In genomic region chr16:64851085-64851562, GRCm38 (mm10) we compare ENCODE assay signal across 8 mouse cellular contexts. TPM values are rescaled to one million over a fixed set of nuclear protein-coding genes. Genes with fewer than 3 reads are reported as not detected.
DNase-seq lines count a peak whose midpoint lies in the region; ATAC-seq and TF ChIP-seq lines count a peak whose summit lies in the region.

No protein-coding gene starts in this region.

- ATAC-seq in heart, embryonic 12.5 days (ENCODE audit: insufficient number of reproducible peaks, low FRiP score): peak; percentile 36
- no peak; the same call in 1 of the 2 replicates for ATAC-seq in forebrain, embryonic 11.5 days (replicated peaks; ENCODE audit: low FRiP score)
- ATAC-seq in liver, embryonic 11.5 days (replicated peaks; ENCODE audit: low FRiP score): peak; percentile 32
- peak; percentile 20; the same call in 1 of the 2 replicates for ATAC-seq in stomach, embryonic 15.5 days (ENCODE audit: insufficient read depth, low FRiP score, low read depth)

- peaks cover 13% of the 10 kb centered on the region; the same call in 1 of the 2 replicates for H3K4me1 ChIP-seq in heart, embryonic 12.5 days (replicated peaks)
- no peaks in the 10 kb centered on the region for H3K4me1 ChIP-seq in ES-E14 (ENCODE audit: control insufficient read depth in 2 of 2, insufficient read depth in 2 of 2, low read length in 2 of 2, poor library complexity in 1 of 2)
- H3K4me1 ChIP-seq in forebrain, embryonic 11.5 days (replicated peaks; ENCODE audit: control insufficient read depth, insufficient read depth, low read length): no peaks in the 10 kb centered on the region
- peaks cover 7% of the 10 kb centered on the region for H3K4me1 ChIP-seq in liver, embryonic 11.5 days (replicated peaks; ENCODE audit: control insufficient read depth, insufficient read depth, low read length)
- H3K4me1 ChIP-seq in stomach, embryonic 15.5 days: 0 out of 2 replicates have a peak, but pooled peaks cover 4% of the 10 kb centered on the region

- peak overlapping the region; percentile 84 for H3K4me3 ChIP-seq in heart, embryonic 12.5 days
- peak overlapping the region; percentile 95 to 97 for H3K4me3 ChIP-seq in ES-E14 (ENCODE audit: insufficient read depth in 1 of 2, low read depth in 1 of 2, low read length in 2 of 2, poor library complexity in 1 of 2, severe bottlenecking in 1 of 2)
- H3K4me3 ChIP-seq in forebrain, embryonic 11.5 days (ENCODE audit: low read depth, low read length): peak overlapping the region; percentile 91
- H3K4me3 ChIP-seq in liver, embryonic 11.5 days (ENCODE audit: low read depth, low read length): peak overlapping the region; percentile 95
- H3K4me3 ChIP-seq in stomach, embryonic 15.5 days (replicated peaks): peak overlapping the region; percentile 88

- no peaks in the 10 kb centered on the region for H3K27me3 ChIP-seq in heart, embryonic 12.5 days (replicated peaks)
- H3K27me3 ChIP-seq in forebrain, embryonic 11.5 days (ENCODE audit: control insufficient read depth, insufficient read depth, low read length): no peaks in the 10 kb centered on the region
- H3K27me3 ChIP-seq in liver, embryonic 11.5 days (replicated peaks; ENCODE audit: control insufficient read depth, insufficient read depth, low read length): no peaks in the 10 kb centered on the region
- no peaks in the 10 kb centered on the region for H3K27me3 ChIP-seq in stomach, embryonic 15.5 days (replicated peaks)

- 0% methylated on average over 36 of the region's 45 CpGs for WGBS in heart, embryonic 12.5 days
- under 1% methylated on average over 37 of the region's 45 CpGs for WGBS in forebrain, embryonic 11.5 days
- WGBS in liver, embryonic 11.5 days: under 1% methylated on average over 45 of the region's 45 CpGs
- 1% methylated on average over 45 of the region's 45 CpGs for WGBS in stomach, embryonic 15.5 days

- H3K27ac ChIP-seq in heart, embryonic 12.5 days (ENCODE audit: poor library complexity, severe bottlenecking): peak overlapping the region; percentile 95
- H3K27ac ChIP-seq in ES-E14 (ENCODE audit: insufficient read depth, low read depth, low read length, poor library complexity, severe bottlenecking): peak overlapping the region; percentile 73
- H3K27ac ChIP-seq in forebrain, embryonic 11.5 days (ENCODE audit: low read depth, low read length): peak overlapping the region; percentile 82
- peak overlapping the region; percentile 91 for H3K27ac ChIP-seq in liver, embryonic 11.5 days (ENCODE audit: low read depth, low read length)
- peak overlapping the region; percentile 96 for H3K27ac ChIP-seq in stomach, embryonic 15.5 days

- H3K9ac ChIP-seq in heart, embryonic 12.5 days: peak overlapping the region; percentile 98
- peak overlapping the region; percentile 93 for H3K9ac ChIP-seq in ES-E14 (ENCODE audit: insufficient read depth, low read depth, low read length, poor library complexity, severe bottlenecking)
- peak overlapping the region; percentile 81 for H3K9ac ChIP-seq in forebrain, embryonic 11.5 days (ENCODE audit: low read length)
- H3K9ac ChIP-seq in liver, embryonic 11.5 days (ENCODE audit: low read depth, low read length): peak overlapping the region; percentile 91
- peak overlapping the region; percentile 95 for H3K9ac ChIP-seq in stomach, embryonic 15.5 days

- no peak for DNase-seq in heart, postnatal 25 days (ENCODE audit: low spot score)
- DNase-seq in ES-E14 (ENCODE audit: low read depth, low spot score): no peak
- no peak for DNase-seq in forebrain, embryonic 11.5 days (ENCODE audit: low spot score)
- peak; percentile 65 for DNase-seq in liver, embryonic 11.5 days (ENCODE audit: low spot score)
- no peak for DNase-seq in natural killer cell, adult 2 months (ENCODE audit: low spot score in 2 of 2)
- no peak for DNase-seq in cerebellum, postnatal 14 days

- H3K36me3 ChIP-seq in heart, embryonic 12.5 days: peaks cover 15% of the 10 kb centered on the region
- H3K36me3 ChIP-seq in ES-E14 (ENCODE audit: control insufficient read depth, insufficient read depth, low read length, poor library complexity, severe bottlenecking): peaks cover 12% of the 10 kb centered on the region
- H3K36me3 ChIP-seq in forebrain, embryonic 11.5 days (ENCODE audit: control insufficient read depth, insufficient read depth, low read length): peaks cover 1% of the 10 kb centered on the region; the same call in 1 of the 2 replicates
- peaks cover 10% of the 10 kb centered on the region for H3K36me3 ChIP-seq in liver, embryonic 11.5 days (ENCODE audit: control insufficient read depth, insufficient read depth, low read length)
- H3K36me3 ChIP-seq in stomach, embryonic 15.5 days: peaks cover 6% of the 10 kb centered on the region

- intact Hi-C loops in heart, postnatal 25 days (cut with DNase I): loop anchor here (2.0 kb wide), 1 partner anchor 80 kb away; the partner anchor contains the start of gene 4930453N24Rik

- no peaks in the 10 kb centered on the region for H3K9me3 ChIP-seq in heart, embryonic 12.5 days (replicated peaks)
- no peaks in the 10 kb centered on the region for H3K9me3 ChIP-seq in ES-E14 (ENCODE audit: control insufficient read depth, insufficient read depth, low read depth, low read length)
- no peaks in the 10 kb centered on the region; the same call in 1 of the 2 replicates for H3K9me3 ChIP-seq in forebrain, embryonic 11.5 days (ENCODE audit: control insufficient read depth, low read length)
- no peaks in the 10 kb centered on the region for H3K9me3 ChIP-seq in liver, embryonic 11.5 days (ENCODE audit: control insufficient read depth, low read length)
- H3K9me3 ChIP-seq in stomach, embryonic 15.5 days: no peaks in the 10 kb centered on the region

- peak overlapping the region; percentile 77 for H3K4me2 ChIP-seq in heart, embryonic 12.5 days
- H3K4me2 ChIP-seq in forebrain, embryonic 11.5 days (ENCODE audit: low read depth, low read length, severe bottlenecking): peak overlapping the region; percentile 83
- peak overlapping the region; percentile 78 for H3K4me2 ChIP-seq in liver, embryonic 11.5 days
- peak overlapping the region; percentile 83 for H3K4me2 ChIP-seq in stomach, embryonic 15.5 days

- in situ Hi-C loops in ES-E14 (cut with MboI; ENCODE audit: low sequenced_read_pairs in 2 of 2, unreplicated experiment in 2 of 2): no loop called here

TF ChIP-seq in ES-E14, 5 proteins besides CTCF, POLR2A, EP300 and RAD21:
- TF ChIP-seq HCFC1 (IDR thresholded peaks at IDR 0.05; ENCODE audit: borderline replicate concordance, insufficient read depth, low read length) (no peak), ZNF384 (IDR thresholded peaks at IDR 0.05; ENCODE audit: low read depth, low read length) (no peak)
TF ChIP-seq in ES-E14: peak in this region for 0.

RNA-seq across cellular contexts. Expression of gene Zfp654, which starts 0.3 kb away (rescaled TPM):
- 10.0 and 10.3 TPM in 2 replicates for polyA plus RNA-seq in heart, embryonic 12.5 days (2016; fragmentation: Nextera tagmentation; extraction: Ambion mirVana)
- total RNA-seq in heart, postnatal 25 days (2021): 1 to 10 TPM; 8.8 to 9.9 TPM
- 16.1 and 19.4 TPM in 2 replicates for total RNA-seq in ES-E14 (2012; rRNA removed)
- polyA plus RNA-seq in forebrain, embryonic 11.5 days (2014; fragmentation: Nextera tagmentation; extraction: Ambion mirVana): 8.0 and 8.9 TPM in 2 replicates
- 7.3 and 7.8 TPM in 2 replicates for polyA plus RNA-seq in liver, embryonic 11.5 days (2014; fragmentation: Nextera tagmentation; extraction: Ambion mirVana)
- 5.8 and 6.3 TPM in 2 replicates for polyA plus RNA-seq in stomach, embryonic 15.5 days (2015; fragmentation: Nextera tagmentation; extraction: Ambion mirVana)

RNA-seq across cellular contexts. Expression of gene Cggbp1, which starts 0.7 kb away (rescaled TPM):
- polyA plus RNA-seq in heart, embryonic 12.5 days (2016; fragmentation: Nextera tagmentation; extraction: Ambion mirVana): 78.3 and 80.8 TPM in 2 replicates
- total RNA-seq in heart, postnatal 25 days (2021): 10 to 100 TPM; 38.2 to 44.0 TPM
- 63.9 and 75.4 TPM in 2 replicates for total RNA-seq in ES-E14 (2012; rRNA removed)
- polyA plus RNA-seq in forebrain, embryonic 11.5 days (2014; fragmentation: Nextera tagmentation; extraction: Ambion mirVana): 125 and 132 TPM in 2 replicates
- polyA plus RNA-seq in liver, embryonic 11.5 days (2014; fragmentation: Nextera tagmentation; extraction: Ambion mirVana): 58.3 and 67.7 TPM in 2 replicates
- 66.1 and 66.8 TPM in 2 replicates for polyA plus RNA-seq in stomach, embryonic 15.5 days (2015; fragmentation: Nextera tagmentation; extraction: Ambion mirVana)
